In the genomic region with DNA sequence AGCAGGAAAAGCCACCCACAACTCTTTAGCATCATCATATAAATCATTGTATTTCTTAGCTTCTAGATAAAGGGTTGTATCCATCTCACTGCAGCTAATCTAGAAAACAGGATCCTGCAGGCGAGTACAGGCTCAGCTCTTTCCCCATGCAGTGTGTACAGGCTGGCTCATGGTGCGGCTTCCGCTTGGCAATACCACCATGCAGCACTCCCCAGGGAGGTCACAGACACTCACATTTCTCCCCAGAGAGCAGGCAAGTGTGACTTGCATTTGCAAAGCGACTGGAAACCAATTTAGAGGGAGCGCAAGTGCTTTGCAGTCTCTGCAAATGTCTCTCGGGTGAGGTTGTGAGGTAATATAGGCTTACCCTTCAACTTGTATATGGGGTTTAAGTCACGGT, we compare ENCODE assay signal across 24 mouse cellular contexts.
DNase-seq lines count a peak whose midpoint lies in the region; TF ChIP-seq lines count a peak whose summit lies in the region.
"Had no signal": no experiment of that assay in that cellular context is flagged by ENCODE, and none has a peak within 500 bp of the region (broad histone marks: within the 10 kb centered on the region; RNA-seq: fewer than 3 reads in every experiment).

No protein-coding gene starts in this region.

- H3K4me1 ChIP-seq in CH12.LX (ENCODE audit: control insufficient read depth in 1 of 2, insufficient read depth in 2 of 2): peaks cover 8 to 22% of the 10 kb centered on the region in 2 experiments
- H3K4me1 ChIP-seq: embryonic facial prominence, embryonic 13.5 days; hindbrain, embryonic 12.5 days had no signal

- dilution Hi-C loops in CH12.LX (cut with MboI; ENCODE audit: extremely low pct_ligation_motif_present, extremely low pct_unique_long_range_greater_than_20kb, low sequenced_read_pairs): no loop called here

- no peaks in the 10 kb centered on the region for H3K36me3 ChIP-seq in CH12.LX (replicated peaks in 1 of 2; ENCODE audit: control insufficient read depth in 1 of 2, insufficient read depth in 1 of 2, low read length in 1 of 2)
- H3K36me3 ChIP-seq: embryonic facial prominence, embryonic 13.5 days; forebrain, embryonic 10.5 days; heart, embryonic 10.5 days; heart, embryonic 13.5 days; hindbrain, embryonic 12.5 days; hindbrain, embryonic 15.5 days had no signal

- H3K27ac ChIP-seq in CH12.LX (ENCODE audit: insufficient read depth, low read depth): no peak overlapping the region
- H3K27ac ChIP-seq: embryonic facial prominence, embryonic 13.5 days; forebrain, embryonic 10.5 days; forebrain, embryonic 13.5 days; heart, embryonic 10.5 days; heart, embryonic 13.5 days; hindbrain, embryonic 12.5 days; hindbrain, embryonic 15.5 days had no signal

- no peak for TF ChIP-seq CTCF in CH12.LX (conservative IDR thresholded peaks at IDR 0.05 in 1 of 2, IDR thresholded peaks at IDR 0.05 in 1 of 2; ENCODE audit: low read depth in 2 of 2, low read length in 2 of 2)

- no peak overlapping the region for H3K4me3 ChIP-seq in CH12.LX (replicated peaks in 1 of 3; ENCODE audit: low read depth in 2 of 3, low read length in 2 of 3, poor library complexity in 1 of 3)
- H3K4me3 ChIP-seq: embryonic facial prominence, embryonic 13.5 days; forebrain, embryonic 10.5 days; forebrain, embryonic 13.5 days; heart, embryonic 10.5 days; heart, embryonic 13.5 days; hindbrain, embryonic 12.5 days; hindbrain, embryonic 15.5 days had no signal

- peak; percentile 55 for DNase-seq in adrenal gland, postnatal 10 days
- no peak for DNase-seq in adrenal gland, adult 18-20 months (ENCODE audit: low spot score in 2 of 2)
- peak; percentile 78 for DNase-seq in heart, adult 11 months
- no peak for DNase-seq in heart, adult 9 months (ENCODE audit: low spot score in 2 of 2)
- DNase-seq in spleen, postnatal 36 days (ENCODE audit: low spot score in 2 of 2): peak; percentile 46 to 54
- no peak for DNase-seq in spleen, postnatal 4 days (ENCODE audit: low spot score in 2 of 2)
- DNase-seq in CH12.LX (ENCODE audit: extremely low read depth): peak; percentile 83
- DNase-seq in right cerebral cortex, postnatal 36 days (ENCODE audit: low spot score in 2 of 2): no peak
- DNase-seq: adrenal gland, postnatal 25 days; cerebellum, adult 18-20 months; cerebellum, adult 9-10 months; cerebellum, postnatal 25 days; gastrocnemius, postnatal 14 days; heart, adult 18-20 months; heart, postnatal 14 days; heart, postnatal 4 days; kidney, adult 18-20 months had no signal

- no peaks in the 10 kb centered on the region for H3K79me2 ChIP-seq in CH12.LX (replicated peaks; ENCODE audit: control insufficient read depth, extremely low read depth, insufficient read depth, poor library complexity, severe bottlenecking)

- no peak for TF ChIP-seq POLR2A in CH12.LX (IDR thresholded peaks at IDR 0.05; ENCODE audit: low read depth, low read length)

- H3K9me3 ChIP-seq in CH12.LX (replicated peaks; ENCODE audit: low read length): no peaks in the 10 kb centered on the region
- H3K9me3 ChIP-seq: embryonic facial prominence, embryonic 13.5 days; forebrain, embryonic 10.5 days; forebrain, embryonic 13.5 days; heart, embryonic 10.5 days; heart, embryonic 13.5 days; hindbrain, embryonic 12.5 days; hindbrain, embryonic 15.5 days had no signal

- TF ChIP-seq EP300 in CH12.LX (IDR thresholded peaks at IDR 0.05; ENCODE audit: low read length): peak; percentile 60; the same call in 1 of the 2 replicates

- H3K4me2 ChIP-seq in CH12.LX (ENCODE audit: insufficient read depth, low read depth, poor library complexity, severe bottlenecking): no peak overlapping the region
- H3K4me2 ChIP-seq: embryonic facial prominence, embryonic 13.5 days; forebrain, embryonic 13.5 days; heart, embryonic 13.5 days; hindbrain, embryonic 12.5 days; hindbrain, embryonic 15.5 days had no signal

- in situ Hi-C loops in CH12.LX (cut with MboI; ENCODE audit: low pct_ligation_motif_present, low pct_unique_long_range_greater_than_20kb, low sequenced_read_pairs): no loop called here

- no peaks in the 10 kb centered on the region for H3K27me3 ChIP-seq in CH12.LX (replicated peaks)
- H3K27me3 ChIP-seq: embryonic facial prominence, embryonic 13.5 days; forebrain, embryonic 13.5 days; hindbrain, embryonic 12.5 days; hindbrain, embryonic 15.5 days had no signal

- no peak for TF ChIP-seq RAD21 in CH12.LX (IDR thresholded peaks at IDR 0.05; ENCODE audit: low read depth, low read length)

- H3K9ac ChIP-seq in CH12.LX (ENCODE audit: insufficient read depth, low read depth): no peak overlapping the region
- H3K9ac ChIP-seq: embryonic facial prominence, embryonic 13.5 days; forebrain, embryonic 13.5 days; heart, embryonic 13.5 days; hindbrain, embryonic 12.5 days; hindbrain, embryonic 15.5 days had no signal

TF ChIP-seq in CH12.LX, 34 proteins besides CTCF, POLR2A, EP300 and RAD21:
- TF ChIP-seq MYC (IDR thresholded peaks at IDR 0.05; ENCODE audit: low read depth, low read length): 0 out of 2 replicates have a peak, but pooled peaks have one; percentile 19
- TF ChIP-seq ETS1 (conservative IDR thresholded peaks at IDR 0.05; ENCODE audit: low read depth, low read length): peak; percentile 29; the same call in 1 of the 2 replicates
- TF ChIP-seq MAX (IDR thresholded peaks at IDR 0.05; ENCODE audit: low read length): no peak
- no peak for TF ChIP-seq TCF12 (IDR thresholded peaks at IDR 0.05; ENCODE audit: low read depth, low read length)
- no peak for TF ChIP-seq NELFE (IDR thresholded peaks at IDR 0.05; ENCODE audit: low read depth, low read length)
- no peak for TF ChIP-seq GABPA (IDR thresholded peaks at IDR 0.05; ENCODE audit: insufficient replicate concordance, low read depth, low read length)
- no peak for TF ChIP-seq CHD1 (IDR thresholded peaks at IDR 0.05; ENCODE audit: low read depth, low read length)
- 0 out of 2 replicates have a peak, but pooled peaks have one; percentile 38 for TF ChIP-seq KAT2A (IDR thresholded peaks at IDR 0.05; ENCODE audit: insufficient replicate concordance, low read length)
- TF ChIP-seq BHLHE40 (IDR thresholded peaks at IDR 0.05; ENCODE audit: low read depth, low read length): peak; percentile 85
- TF ChIP-seq USF1 (IDR thresholded peaks at IDR 0.05; ENCODE audit: low read depth, low read length): no peak
- TF ChIP-seq TBP (conservative IDR thresholded peaks at IDR 0.05; ENCODE audit: low read depth, low read length): no peak
- TF ChIP-seq IRF4 (IDR thresholded peaks at IDR 0.05; ENCODE audit: low read depth, low read length): no peak

Comparison
In these comparisons a context has a peak if more than half of its experiments do, and no peak if none do; other contexts are left out.
1. DNase-seq: peak in adrenal gland, postnatal 10 days (single experiment), heart, adult 11 months (single experiment), spleen, postnatal 36 days (2 of 2) and CH12.LX (single experiment); none in adrenal gland, adult 18-20 months (0 of 2), heart, adult 9 months (0 of 2), spleen, postnatal 4 days (0 of 2) and right cerebral cortex, postnatal 36 days (0 of 2).